Mouse (Mus musculus) neural tube, embryonic 15.5 days (tissue): Measurements from ENCODE around the gene Dpy19l3. TPM values are rescaled to one million over a fixed set of nuclear protein-coding genes. Genes with fewer than 3 reads are reported as not detected.
A peak's percentile ranks its signal among the peaks of the same experiment; 100 is the strongest.

ENCODE experiments used
- ATAC-seq: fragments of 200-750 bp; cut with Nextera tagmentation; 2 replicates; pipeline ENCODE4 v1.8.0; 2017; ENCODE audit warnings: mild to moderate bottlenecking, moderate TSS enrichment, moderate library complexity; ENCODE audit not compliant: low FRiP score
- H3K27ac ChIP-seq: fragments of 300-500 bp; sonication (generic); replicated peaks from 2 replicates; pipeline ENCODE4 v1.5.1; 2015; ENCODE audit warnings: mild to moderate bottlenecking, inconsistent platforms
- H3K27me3 ChIP-seq: fragments of 300-500 bp; sonication (generic); replicated peaks from 2 replicates; pipeline ENCODE4 v1.6.1; 2015; ENCODE audit warnings: inconsistent platforms
- H3K36me3 ChIP-seq: fragments of 300-500 bp; sonication (generic); 2 replicates; pipeline ENCODE4 v1.6.1; 2015; ENCODE audit warnings: inconsistent platforms
- H3K4me1 ChIP-seq: fragments of 300-500 bp; sonication (generic); 2 replicates; pipeline ENCODE4 v1.6.1; 2015; ENCODE audit warnings: inconsistent platforms
- H3K4me2 ChIP-seq: fragments of 300-500 bp; sonication (generic); 2 replicates; pipeline ENCODE4 v1.6.1; 2015; ENCODE audit warnings: inconsistent platforms, mild to moderate bottlenecking, moderate library complexity
- H3K4me3 ChIP-seq: fragments of 300-500 bp; sonication (generic); replicated peaks from 2 replicates; pipeline ENCODE4 v1.5.1; 2015; ENCODE audit warnings: mild to moderate bottlenecking, inconsistent platforms
- H3K9ac ChIP-seq: fragments of 300-500 bp; sonication (generic); replicated peaks from 2 replicates; pipeline ENCODE4 v1.6.1; 2015; ENCODE audit warnings: mild to moderate bottlenecking, inconsistent platforms
- H3K9me3 ChIP-seq: fragments of 300-500 bp; sonication (generic); replicated peaks from 2 replicates; pipeline ENCODE4 v1.6.1; 2016; ENCODE audit warnings: inconsistent platforms
- WGBS: fragments of 180-500 bp; shearing (Covaris S2); methylation state at CpG from one replicate; pipeline ENCODE4 v1.1.7; 2015; ENCODE audit warnings: mixed read lengths; 5-methylcytosine and 5-hydroxymethylcytosine counted together
- polyA plus RNA-seq: library from polyadenylated mRNA; unstranded; fragments of >200 nt; fragmentation: Nextera tagmentation; extraction: Ambion mirVana; gene quantifications from 2 replicates; pipeline ENCODE4 v1.2.1, GENCODE M21; 2015

Gene Dpy19l3
- polyA plus RNA-seq, 1 experiment from 2014 or later, result 42.1 TPM

GRCm38 (mm10) chr7:35772347-35772746, 18.1 kb upstream of the Dpy19l3 start:
- Histone ChIP-seq H3K9me3 (no peaks in the 10 kb centered on the region), H3K4me1 (no peaks in the 10 kb centered on the region), H3K27ac (no peak overlapping the region), H3K9ac (no peak overlapping the region), H3K4me3 (no peak overlapping the region), H3K27me3 (no peaks in the 10 kb centered on the region), H3K36me3 (peaks cover 50% of the 10 kb centered on the region), H3K4me2 (no peak overlapping the region)
- no peak for ATAC-seq
- 92% methylated on average over 8 of the region's 8 CpGs for WGBS

- H3K9ac ChIP-seq, result no peak overlapping the region
- H3K4me3 ChIP-seq, result no peak overlapping the region
- no peaks in the 10 kb centered on the region for H3K27me3 ChIP-seq
- H3K27ac ChIP-seq, result no peak overlapping the region
- H3K36me3 ChIP-seq, result peaks cover 41% of the 10 kb centered on the region
- no peaks in the 10 kb centered on the region for H3K4me1 ChIP-seq
- H3K9me3 ChIP-seq, result no peaks in the 10 kb centered on the region
- ATAC-seq, result no peak
- H3K4me2 ChIP-seq, result no peak overlapping the region
Observed at GRCm38 (mm10) chr7:35771106-35771505, 16.9 kb upstream of the Dpy19l3 start.

- no peaks in the 10 kb centered on the region for H3K9me3 ChIP-seq
- no peak for ATAC-seq
- H3K4me1 ChIP-seq, result no peaks in the 10 kb centered on the region
- no peak overlapping the region for H3K27ac ChIP-seq
- no peaks in the 10 kb centered on the region for H3K27me3 ChIP-seq
- no peak overlapping the region for H3K4me3 ChIP-seq
- no peak overlapping the region for H3K9ac ChIP-seq
- WGBS, result 91% methylated on average over 7 of the region's 7 CpGs
- H3K36me3 ChIP-seq, result peaks cover 31% of the 10 kb centered on the region
- no peak overlapping the region for H3K4me2 ChIP-seq
Observed at GRCm38 (mm10) chr7:35770122-35770521, 15.9 kb upstream of the Dpy19l3 start.

- no peaks in the 10 kb centered on the region for H3K9me3 ChIP-seq
- no peak overlapping the region for H3K9ac ChIP-seq
- H3K4me3 ChIP-seq, result no peak overlapping the region
- no peaks in the 10 kb centered on the region for H3K4me1 ChIP-seq
- H3K4me2 ChIP-seq, result no peak overlapping the region
- H3K27me3 ChIP-seq, result no peaks in the 10 kb centered on the region
- WGBS, result 96% methylated on average over 11 of the region's 11 CpGs
- no peak for ATAC-seq
- no peak overlapping the region for H3K27ac ChIP-seq
- H3K36me3 ChIP-seq, result no peaks in the 10 kb centered on the region
Observed at GRCm38 (mm10) chr7:35764461-35764860, 10.2 kb upstream of the Dpy19l3 start.

- no peak overlapping the region for H3K27ac ChIP-seq
- H3K9ac ChIP-seq, result no peak overlapping the region
- H3K4me3 ChIP-seq, result no peak overlapping the region
- no peaks in the 10 kb centered on the region for H3K36me3 ChIP-seq
- H3K4me2 ChIP-seq, result no peak overlapping the region
- no peaks in the 10 kb centered on the region for H3K27me3 ChIP-seq
- no peak for ATAC-seq
- no peaks in the 10 kb centered on the region for H3K4me1 ChIP-seq
- no peaks in the 10 kb centered on the region for H3K9me3 ChIP-seq
- 75% methylated on average over 5 of the region's 5 CpGs for WGBS
Observed at GRCm38 (mm10) chr7:35761801-35762200, 7.5 kb upstream of the Dpy19l3 start.

DNA sequence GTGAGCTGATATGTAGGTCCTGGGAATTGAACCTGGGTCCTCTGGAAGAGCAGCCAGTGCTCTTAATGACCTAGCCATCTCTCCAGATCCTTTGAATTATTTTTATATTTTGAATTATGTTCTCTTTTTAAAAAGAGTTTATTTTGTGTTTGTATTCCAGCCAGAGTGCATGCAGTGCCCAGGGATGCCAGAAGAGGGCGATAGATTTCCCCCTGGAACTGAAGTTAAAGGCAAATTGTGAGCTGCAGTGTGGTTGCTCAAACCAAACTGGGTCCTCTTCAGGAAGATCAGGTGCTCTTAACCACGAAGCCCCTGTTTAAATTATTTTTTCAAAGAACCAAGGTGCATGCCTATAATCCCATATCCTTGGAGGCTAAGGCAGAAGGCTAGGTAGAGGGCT, 5.3 kb upstream of the Dpy19l3 start:
- H3K4me3 ChIP-seq, result no peak overlapping the region
- H3K27me3 ChIP-seq, result no peaks in the 10 kb centered on the region
- H3K27ac ChIP-seq, result no peak overlapping the region
- no peak overlapping the region for H3K9ac ChIP-seq
- H3K4me1 ChIP-seq, result peaks cover 4% of the 10 kb centered on the region
- WGBS, result 19% methylated on average over 2 of the region's 2 CpGs
- no peak overlapping the region for H3K4me2 ChIP-seq
- ATAC-seq, result no peak
- no peaks in the 10 kb centered on the region for H3K9me3 ChIP-seq
- no peaks in the 10 kb centered on the region for H3K36me3 ChIP-seq

DNA sequence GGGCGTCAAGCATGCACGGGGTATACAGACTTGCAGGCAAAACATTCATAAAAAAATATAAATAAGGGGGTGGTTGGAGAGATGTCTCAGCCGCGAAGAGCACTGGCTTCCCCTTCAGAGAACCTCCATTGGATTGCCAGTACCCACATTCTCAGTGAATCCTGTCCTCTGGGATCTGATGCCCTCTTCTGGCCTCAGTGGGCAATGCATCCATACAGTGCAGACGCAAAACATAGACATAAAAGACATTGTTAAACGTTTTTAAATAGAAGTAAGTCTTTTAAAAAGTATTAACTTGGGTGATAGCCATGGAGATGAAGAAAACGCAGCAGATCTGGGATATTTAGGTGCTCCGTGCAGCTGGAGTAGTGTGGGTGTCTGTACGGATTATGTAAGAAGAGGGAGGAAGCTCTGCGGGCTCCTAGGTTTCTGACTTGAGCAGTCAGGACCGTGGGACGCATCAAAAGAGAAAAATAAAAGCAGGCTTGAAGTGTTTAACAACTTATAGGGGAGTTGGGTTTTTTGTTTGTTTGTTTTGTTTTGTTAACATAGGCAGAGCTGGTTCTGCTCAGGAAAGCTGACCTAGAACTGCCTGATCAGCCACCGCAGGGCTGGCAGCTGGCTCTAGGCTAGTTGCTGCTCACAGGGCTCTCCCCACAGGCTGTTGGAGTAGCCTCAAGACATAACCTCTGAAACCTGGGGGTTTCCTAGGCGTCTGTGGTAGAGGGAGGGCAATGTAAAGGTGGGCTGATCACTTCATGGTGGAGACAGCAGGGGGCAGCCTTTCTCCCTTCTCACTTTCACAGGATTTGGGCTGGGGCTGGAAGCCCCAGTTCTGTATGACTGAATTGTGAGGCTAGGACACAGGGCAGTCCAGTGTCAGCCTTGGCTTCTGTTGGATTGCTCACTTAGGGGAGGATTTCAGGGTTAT, 2.5 kb upstream of the Dpy19l3 start:
- H3K9ac ChIP-seq, result no peak overlapping the region
- WGBS, result 41% methylated on average over 14 of the region's 14 CpGs

DNA sequence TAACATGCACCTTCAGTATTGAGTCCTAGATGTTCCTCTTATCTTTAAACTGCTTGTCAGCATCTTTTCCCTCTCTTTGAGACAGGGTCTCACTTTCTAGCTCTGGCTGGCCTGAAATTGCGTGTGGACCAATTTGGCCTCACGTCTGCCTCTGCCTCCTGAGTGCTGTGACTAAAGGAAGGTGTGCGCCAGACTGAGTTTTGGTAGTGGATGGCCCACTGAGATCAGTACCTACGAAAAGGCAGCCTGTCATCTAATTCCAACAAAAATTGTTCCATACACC, 573 bp upstream of the Dpy19l3 start:
- peaks cover 15% of the 10 kb centered on the region for H3K4me1 ChIP-seq
- 69% methylated on average over 4 of the region's 4 CpGs for WGBS
- no peak for ATAC-seq
- peak overlapping the region; percentile 76 for H3K27ac ChIP-seq
- H3K27me3 ChIP-seq, result no peaks in the 10 kb centered on the region
- H3K4me3 ChIP-seq, result peak overlapping the region; percentile 98
- peaks cover 12% of the 10 kb centered on the region for H3K36me3 ChIP-seq
- peak overlapping the region; percentile 96 for H3K4me2 ChIP-seq
- peak overlapping the region; percentile 54 for H3K9ac ChIP-seq
- H3K9me3 ChIP-seq, result no peaks in the 10 kb centered on the region

More for the DNA sequence above, 2.5 kb upstream of the Dpy19l3 start:
- no peak for ATAC-seq
- peaks cover 15% of the 10 kb centered on the region for H3K4me1 ChIP-seq
- no peaks in the 10 kb centered on the region for H3K9me3 ChIP-seq
- no peak overlapping the region for H3K4me2 ChIP-seq
- H3K27me3 ChIP-seq, result no peaks in the 10 kb centered on the region
- H3K4me3 ChIP-seq, result no peak overlapping the region
- H3K27ac ChIP-seq, result no peak overlapping the region
- H3K36me3 ChIP-seq, result no peaks in the 10 kb centered on the region

- ATAC-seq, result peak; percentile 37; the same call in 1 of the 2 replicates
- 4% methylated on average over 15 of the region's 15 CpGs for WGBS
- peaks cover 26% of the 10 kb centered on the region for H3K36me3 ChIP-seq
- H3K4me3 ChIP-seq, result peak overlapping the region; percentile 98
- peaks cover 15% of the 10 kb centered on the region for H3K4me1 ChIP-seq
- no peaks in the 10 kb centered on the region for H3K27me3 ChIP-seq
- H3K27ac ChIP-seq, result no peak overlapping the region
- H3K9me3 ChIP-seq, result no peaks in the 10 kb centered on the region
- peak overlapping the region; percentile 82 for H3K9ac ChIP-seq
- H3K4me2 ChIP-seq, result peak overlapping the region; percentile 96
Observed at GRCm38 (mm10) chr7:35753319-35754032, 778 bp downstream of the Dpy19l3 start.

DNA sequence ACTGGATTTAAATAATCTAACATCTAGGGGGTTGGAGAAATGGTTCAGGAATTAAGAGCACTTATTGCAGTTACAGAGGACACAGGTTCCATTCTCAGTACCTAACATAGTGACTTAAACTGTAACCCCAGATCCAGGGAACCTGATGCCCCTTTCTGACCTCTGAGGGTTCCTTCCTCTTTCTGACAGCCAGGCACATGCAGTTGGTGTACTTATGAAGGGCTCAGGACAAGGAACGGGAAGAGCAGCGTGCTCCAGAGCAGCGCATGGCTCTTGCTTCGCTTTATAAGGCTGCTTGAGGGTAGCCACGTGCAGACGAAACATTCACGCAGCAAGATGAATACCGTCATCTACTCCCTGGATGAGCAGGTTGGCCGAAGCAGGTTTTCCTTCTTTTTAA, 3.4 kb downstream of the Dpy19l3 start:
- Histone ChIP-seq H3K9me3 (no peaks in the 10 kb centered on the region), H3K9ac (no peak overlapping the region), H3K36me3 (peaks cover 51% of the 10 kb centered on the region), H3K27ac (no peak overlapping the region), H3K4me1 (peaks cover 15% of the 10 kb centered on the region), H3K4me3 (no peak overlapping the region), H3K4me2 (no peak overlapping the region), H3K27me3 (no peaks in the 10 kb centered on the region)
- 94% methylated on average over 9 of the region's 9 CpGs for WGBS
- no peak for ATAC-seq

DNA sequence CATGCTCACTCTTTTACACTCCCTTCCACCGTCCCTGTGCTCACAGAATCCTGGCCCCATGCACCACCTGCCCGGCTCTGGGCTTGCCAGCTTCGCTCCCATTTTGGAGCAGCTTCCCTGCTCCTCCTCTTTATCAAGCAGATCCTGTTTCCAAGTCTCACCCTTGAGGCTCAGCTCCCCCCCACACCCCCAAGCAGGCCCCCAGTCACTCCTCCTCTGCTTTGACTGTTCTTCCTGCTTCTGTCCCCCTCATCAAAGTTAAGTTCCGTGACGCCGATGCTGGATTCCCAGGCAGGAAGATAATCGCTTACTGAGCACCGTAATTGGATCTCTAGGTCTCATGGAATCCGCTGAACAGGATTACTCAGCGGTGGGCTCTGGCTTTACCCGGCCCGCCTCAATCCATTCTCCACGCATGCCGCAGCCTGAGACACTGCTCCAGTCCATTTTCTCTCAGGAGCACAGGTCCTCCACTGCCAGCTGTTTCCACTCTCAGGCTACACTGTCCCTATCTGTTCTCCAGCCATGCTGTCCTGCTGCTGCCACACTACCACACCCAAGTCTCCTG, 6.8 kb downstream of the Dpy19l3 start:
- H3K27me3 ChIP-seq, result no peaks in the 10 kb centered on the region
- H3K9ac ChIP-seq, result no peak overlapping the region
- peaks cover 71% of the 10 kb centered on the region for H3K36me3 ChIP-seq
- H3K4me1 ChIP-seq, result no peaks in the 10 kb centered on the region
- no peak overlapping the region for H3K27ac ChIP-seq
- WGBS, result 72% methylated on average over 14 of the region's 14 CpGs
- H3K4me2 ChIP-seq, result no peak overlapping the region
- H3K4me3 ChIP-seq, result no peak overlapping the region
- no peak for ATAC-seq
- no peaks in the 10 kb centered on the region for H3K9me3 ChIP-seq
